Mouse (Mus musculus): ENCODE measurements around the gene Nup210. TPM values are rescaled to one million over a fixed set of nuclear protein-coding genes. Genes with fewer than 3 reads are reported as not detected.
A peak's percentile ranks its signal among the peaks of the same experiment; 100 is the strongest.

The Nup210 gene
- polyA plus RNA-seq, 1 experiment from 2014 or later: 11.8 TPM

DNA sequence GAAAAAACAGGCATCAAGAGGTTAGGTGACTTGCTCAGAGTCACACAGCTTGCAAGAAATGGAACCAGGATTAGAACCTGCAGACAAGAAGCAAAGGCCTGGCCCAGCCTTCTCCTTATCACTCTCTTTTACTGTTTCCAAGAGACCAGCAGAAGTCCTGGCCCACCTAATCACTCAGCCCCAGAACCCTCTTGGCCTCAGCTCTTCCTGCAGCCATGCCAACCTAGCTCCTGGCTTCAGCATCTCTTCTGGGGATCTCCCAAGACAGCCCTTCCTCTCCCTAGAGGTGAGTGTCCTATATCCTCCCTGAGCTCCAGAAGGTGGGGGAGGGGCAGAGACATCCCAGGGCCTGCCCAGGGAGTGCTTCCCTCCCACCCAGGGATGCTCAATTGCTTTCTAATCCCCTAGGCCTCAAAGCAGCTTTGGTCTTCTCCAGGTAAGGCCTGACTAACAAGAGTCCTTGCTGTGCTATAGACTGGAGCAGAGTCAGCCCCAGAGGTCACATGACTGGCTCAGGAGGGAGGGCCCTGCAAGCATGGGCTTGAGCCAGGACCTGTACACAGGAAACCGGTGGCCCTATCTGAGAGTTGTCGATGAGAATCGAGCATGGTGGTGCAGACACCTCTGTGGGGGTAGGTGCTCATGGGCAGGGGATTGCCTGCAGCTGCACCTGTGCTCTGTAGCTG is 113.2 kb downstream of the Nup210 start:
- WGBS (ENCODE audit: insufficient replicate concordance): 21% methylated on average over 3 of the region's 3 CpGs
- H3K4me1 ChIP-seq (ENCODE audit: insufficient read depth): peaks cover 6% of the 10 kb centered on the region
- peak; percentile 49; the same call in 1 of the 2 replicates for ATAC-seq

DNA sequence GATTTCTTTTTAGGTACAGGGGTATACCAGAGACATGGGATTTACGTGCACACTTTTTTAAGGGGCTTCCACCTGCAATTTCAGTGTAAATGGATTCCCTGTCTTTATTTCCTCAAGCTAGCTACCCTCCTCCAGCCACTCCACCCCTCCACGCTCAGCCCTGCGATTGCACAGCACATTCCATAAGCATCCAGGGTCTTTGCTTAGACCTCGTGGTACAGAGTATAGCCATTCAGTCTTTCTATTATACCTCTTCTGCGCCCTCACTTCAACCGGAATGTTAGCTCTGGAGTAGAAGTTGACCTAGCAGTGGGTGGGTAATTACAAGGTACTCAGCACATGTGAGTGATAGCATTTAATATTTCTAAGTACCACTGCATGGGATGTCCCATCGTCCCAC is 115.1 kb downstream of the Nup210 start:
- no peak for ATAC-seq
- H3K9me3 ChIP-seq (ENCODE audit: low read length): no peaks in the 10 kb centered on the region
- no peak overlapping the region for H3K4me2 ChIP-seq (ENCODE audit: low read depth, low read length)
- H3K4me1 ChIP-seq (ENCODE audit: insufficient read depth): peaks cover 6% of the 10 kb centered on the region
- H3K36me3 ChIP-seq (replicated peaks; ENCODE audit: insufficient read depth, low read length): no peaks in the 10 kb centered on the region
- H3K4me3 ChIP-seq (ENCODE audit: low read depth, low read length): no peak overlapping the region
- TF ChIP-seq EP300 (IDR thresholded peaks at IDR 0.05; ENCODE audit: low read depth) (no peak), CTCF (IDR thresholded peaks at IDR 0.05; ENCODE audit: low read depth) (no peak)
- DNase-seq: no peak
- no peaks in the 10 kb centered on the region for H3K27me3 ChIP-seq (ENCODE audit: insufficient read depth, low read length)
- H3K27ac ChIP-seq (ENCODE audit: low read depth): no peak overlapping the region
- H3K9ac ChIP-seq (replicated peaks): no peak overlapping the region
- WGBS (ENCODE audit: insufficient replicate concordance): 55% methylated on average over 7 of the region's 7 CpGs

More for the DNA sequence above, 113.2 kb downstream of the Nup210 start:
- no peak overlapping the region for H3K9ac ChIP-seq (replicated peaks)
- no peaks in the 10 kb centered on the region for H3K27me3 ChIP-seq (ENCODE audit: insufficient read depth, low read length)
- DNase-seq: no peak
- no peak for TF ChIP-seq CTCF (IDR thresholded peaks at IDR 0.05; ENCODE audit: low read depth)
- no peak for TF ChIP-seq EP300 (IDR thresholded peaks at IDR 0.05; ENCODE audit: low read depth)
- H3K36me3 ChIP-seq (replicated peaks; ENCODE audit: insufficient read depth, low read length): no peaks in the 10 kb centered on the region
- H3K9me3 ChIP-seq (ENCODE audit: low read length): no peaks in the 10 kb centered on the region
- 0 out of 2 replicates have a peak overlapping the region, but pooled peaks have one; percentile 6 for H3K4me2 ChIP-seq (ENCODE audit: low read depth, low read length)
- no peak overlapping the region for H3K4me3 ChIP-seq (ENCODE audit: low read depth, low read length)
- no peak overlapping the region for H3K27ac ChIP-seq (ENCODE audit: low read depth)

DNA sequence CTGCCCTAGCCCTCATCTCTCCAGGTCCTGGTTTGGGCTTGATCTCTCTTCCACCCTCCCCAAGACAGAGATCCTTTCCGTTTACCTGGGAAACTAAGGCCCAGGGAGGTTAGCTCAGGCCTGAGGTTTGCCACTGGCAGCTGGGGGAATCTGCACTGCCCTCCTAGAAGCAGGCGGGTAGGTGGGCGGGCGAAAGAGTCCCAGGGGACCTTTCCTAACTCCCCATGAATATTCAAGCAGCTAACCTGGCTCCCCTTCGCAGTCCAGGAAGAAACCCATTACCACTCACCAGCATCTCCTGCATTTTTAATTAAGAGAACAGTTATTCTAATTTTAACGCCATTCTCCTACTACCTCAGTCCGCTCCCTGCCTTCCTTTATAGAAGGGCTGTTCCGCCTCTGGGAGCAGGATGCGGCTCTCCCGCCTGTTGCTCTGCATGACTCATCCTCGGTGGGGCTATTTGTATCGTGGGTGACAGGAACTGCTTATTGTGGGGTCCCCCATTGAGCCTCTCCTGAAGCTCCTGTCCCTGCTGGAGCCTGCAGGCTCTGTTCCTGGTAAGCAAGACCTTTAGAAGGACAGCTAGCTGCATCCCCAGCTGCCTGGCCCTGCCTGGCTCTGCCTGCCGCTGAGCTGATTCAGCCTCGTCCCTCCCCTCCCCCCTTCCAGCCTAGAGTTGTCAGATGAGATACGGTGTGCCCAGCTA is 115.7 kb downstream of the Nup210 start:
- TF ChIP-seq EP300 (IDR thresholded peaks at IDR 0.05; ENCODE audit: low read depth): no peak
- no peak for TF ChIP-seq CTCF (IDR thresholded peaks at IDR 0.05; ENCODE audit: low read depth)
- Histone ChIP-seq H3K27me3 (ENCODE audit: insufficient read depth, low read length) (no peaks in the 10 kb centered on the region), H3K4me3 (ENCODE audit: low read depth, low read length) (no peak overlapping the region), H3K9me3 (ENCODE audit: low read length) (no peaks in the 10 kb centered on the region), H3K9ac (replicated peaks) (no peak overlapping the region), H3K4me2 (ENCODE audit: low read depth, low read length) (no peak overlapping the region), H3K27ac (ENCODE audit: low read depth) (no peak overlapping the region), H3K36me3 (replicated peaks; ENCODE audit: insufficient read depth, low read length) (no peaks in the 10 kb centered on the region), H3K4me1 (ENCODE audit: insufficient read depth) (peaks cover 6% of the 10 kb centered on the region)
- DNase-seq (no peak), ATAC-seq (no peak)
- 26% methylated on average over 15 of the region's 15 CpGs for WGBS (ENCODE audit: insufficient replicate concordance)

DNA sequence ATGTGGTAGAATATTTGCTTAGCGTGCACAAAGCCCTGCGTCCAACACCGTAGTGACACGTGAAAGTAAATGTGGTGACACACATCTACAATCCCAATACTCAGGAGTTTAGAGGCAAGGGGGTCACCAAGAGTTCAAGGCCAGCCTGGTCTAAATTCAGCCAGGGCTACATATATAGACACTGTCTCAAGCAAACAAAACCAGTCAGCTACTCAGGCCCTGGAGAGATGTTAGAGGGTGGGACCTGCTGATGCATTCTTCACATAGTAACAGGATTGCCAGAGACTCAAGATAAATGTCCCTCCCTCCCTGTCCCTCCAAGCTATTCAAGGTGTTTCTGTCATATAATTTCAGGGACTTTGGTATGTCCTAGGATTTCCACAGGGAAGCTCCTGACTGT is 117.5 kb downstream of the Nup210 start:
- H3K4me1 ChIP-seq (ENCODE audit: insufficient read depth): peaks cover 6% of the 10 kb centered on the region
- H3K27me3 ChIP-seq (ENCODE audit: insufficient read depth, low read length): no peaks in the 10 kb centered on the region
- ATAC-seq (no peak), DNase-seq (no peak)
- no peak overlapping the region for H3K27ac ChIP-seq (ENCODE audit: low read depth)
- TF ChIP-seq EP300 (IDR thresholded peaks at IDR 0.05; ENCODE audit: low read depth) (no peak), CTCF (IDR thresholded peaks at IDR 0.05; ENCODE audit: low read depth) (no peak)
- H3K9me3 ChIP-seq (ENCODE audit: low read length): no peaks in the 10 kb centered on the region
- no peak overlapping the region for H3K4me2 ChIP-seq (ENCODE audit: low read depth, low read length)
- no peaks in the 10 kb centered on the region for H3K36me3 ChIP-seq (replicated peaks; ENCODE audit: insufficient read depth, low read length)
- 80% methylated on average over 4 of the region's 4 CpGs for WGBS (ENCODE audit: insufficient replicate concordance)
- H3K9ac ChIP-seq (replicated peaks): no peak overlapping the region
- H3K4me3 ChIP-seq (ENCODE audit: low read depth, low read length): no peak overlapping the region

DNA sequence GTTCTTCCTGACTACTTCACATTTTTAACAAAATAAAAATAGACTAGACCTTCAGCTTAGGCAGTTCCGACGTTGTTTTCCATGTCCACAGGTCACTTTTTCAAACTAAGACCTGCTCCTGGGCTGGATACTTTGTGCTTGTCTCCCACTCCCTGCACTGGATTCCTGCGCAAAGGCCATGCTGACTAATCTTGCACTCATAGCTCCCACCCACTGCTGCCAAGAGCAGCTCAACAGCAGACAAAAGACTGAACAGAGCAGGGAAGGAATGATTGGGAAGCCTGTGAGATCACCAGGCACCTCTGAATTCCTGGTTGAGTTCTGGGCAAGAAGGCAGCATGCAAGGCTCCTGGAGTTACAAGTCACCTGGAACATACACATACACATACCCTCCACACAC is 119.6 kb downstream of the Nup210 start:
- 84% methylated on average over 3 of the region's 3 CpGs for WGBS (ENCODE audit: insufficient replicate concordance)
- Histone ChIP-seq H3K4me2 (ENCODE audit: low read depth, low read length) (no peak overlapping the region), H3K36me3 (replicated peaks; ENCODE audit: insufficient read depth, low read length) (no peaks in the 10 kb centered on the region), H3K27me3 (ENCODE audit: insufficient read depth, low read length) (no peaks in the 10 kb centered on the region), H3K4me3 (ENCODE audit: low read depth, low read length) (no peak overlapping the region), H3K9me3 (ENCODE audit: low read length) (no peaks in the 10 kb centered on the region), H3K27ac (ENCODE audit: low read depth) (no peak overlapping the region), H3K9ac (replicated peaks) (no peak overlapping the region), H3K4me1 (ENCODE audit: insufficient read depth) (no peaks in the 10 kb centered on the region)
- DNase-seq (no peak), ATAC-seq (no peak)
- TF ChIP-seq EP300 (IDR thresholded peaks at IDR 0.05; ENCODE audit: low read depth) (no peak), CTCF (IDR thresholded peaks at IDR 0.05; ENCODE audit: low read depth) (no peak)

DNA sequence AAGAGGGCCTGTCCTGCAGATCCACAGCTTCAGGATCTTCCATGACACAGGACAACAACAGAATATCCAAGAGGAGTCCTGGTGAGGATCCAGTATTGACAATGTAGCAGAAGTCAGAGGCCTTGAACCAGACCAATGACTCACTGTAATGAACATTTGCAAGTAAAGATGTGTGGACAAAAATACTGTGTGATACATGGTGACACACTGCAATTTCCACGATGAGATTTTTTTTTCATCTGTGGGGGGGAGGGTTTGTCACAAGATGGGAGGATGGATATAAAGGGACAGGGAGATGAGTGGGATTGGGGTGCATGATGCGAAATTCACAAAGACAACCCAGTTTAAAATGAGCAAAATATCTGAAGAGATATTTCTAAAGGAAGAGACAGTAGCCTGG is 120.4 kb downstream of the Nup210 start:
- Histone ChIP-seq H3K9me3 (ENCODE audit: low read length) (no peaks in the 10 kb centered on the region), H3K9ac (replicated peaks) (no peak overlapping the region), H3K4me1 (ENCODE audit: insufficient read depth) (no peaks in the 10 kb centered on the region), H3K27me3 (ENCODE audit: insufficient read depth, low read length) (no peaks in the 10 kb centered on the region), H3K4me3 (ENCODE audit: low read depth, low read length) (no peak overlapping the region), H3K4me2 (ENCODE audit: low read depth, low read length) (no peak overlapping the region), H3K36me3 (replicated peaks; ENCODE audit: insufficient read depth, low read length) (no peaks in the 10 kb centered on the region), H3K27ac (ENCODE audit: low read depth) (no peak overlapping the region)
- DNase-seq: no peak
- no peak for ATAC-seq
- TF ChIP-seq EP300 (IDR thresholded peaks at IDR 0.05; ENCODE audit: low read depth): no peak
- no peak for TF ChIP-seq CTCF (IDR thresholded peaks at IDR 0.05; ENCODE audit: low read depth)
- 79% methylated on average over 2 of the region's 2 CpGs for WGBS (ENCODE audit: insufficient replicate concordance)
